ENCODE assay signal across 26 mouse cellular contexts in the genomic region with DNA sequence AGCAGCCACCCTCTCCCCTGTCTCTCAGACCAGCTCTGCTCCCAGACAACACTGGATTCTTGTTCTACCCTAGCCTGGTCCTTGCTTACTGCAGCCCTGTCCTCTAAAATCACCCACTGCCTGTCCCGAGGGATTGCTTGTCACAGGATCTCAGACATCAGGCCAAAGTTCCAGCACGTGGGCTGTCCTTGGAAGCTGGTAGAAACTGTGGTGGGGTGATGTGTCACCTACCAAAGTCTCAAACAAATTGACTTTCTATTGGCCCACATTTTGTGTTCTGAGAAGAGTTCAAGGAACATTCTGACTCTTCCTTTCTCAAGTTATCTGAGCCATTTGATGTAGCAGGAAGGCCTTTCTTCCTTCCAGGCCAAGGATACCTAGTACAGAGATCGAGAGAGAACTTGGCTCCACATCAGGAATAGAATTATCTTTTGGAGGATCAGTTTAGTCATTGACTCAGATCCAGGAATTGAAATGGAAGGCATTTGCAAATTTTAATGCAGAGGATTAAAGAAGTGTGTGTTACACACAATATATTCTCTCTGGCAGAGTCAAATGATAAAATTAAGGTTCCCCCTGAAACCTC. TPM values are rescaled to one million over a fixed set of nuclear protein-coding genes. Genes with fewer than 3 reads are reported as not detected.
DNase-seq lines count a peak whose midpoint lies in the region; TF ChIP-seq lines count a peak whose summit lies in the region.
"Had no signal": no experiment of that assay in that cellular context is flagged by ENCODE, and none has a peak within 500 bp of the region (broad histone marks: within the 10 kb centered on the region; RNA-seq: fewer than 3 reads in every experiment).

No protein-coding gene starts in this region.

- intact Hi-C loops in left cerebral cortex, adult 2 months (cut with DNase I), result loop anchor here (2.0 kb wide), 2 partner anchors 40 to 48 kb away; no protein-coding TSS in a partner anchor

- no peak overlapping the region for H3K4me3 ChIP-seq in left cerebral cortex, adult 2 months
- H3K4me3 ChIP-seq: embryonic facial prominence, embryonic 10.5 days; forebrain, embryonic 15.5 days; hindbrain, embryonic 10.5 days; limb, embryonic 12.5 days; lung, embryonic 15.5 days; midbrain, embryonic 12.5 days had no signal

- TF ChIP-seq CTCF in left cerebral cortex, adult 2 months (IDR thresholded peaks at IDR 0.05), result no peak

- peak overlapping the region; percentile 86 for H3K27ac ChIP-seq in left cerebral cortex, adult 2 months
- H3K27ac ChIP-seq: embryonic facial prominence, embryonic 10.5 days; forebrain, embryonic 15.5 days; hindbrain, embryonic 10.5 days; hindbrain, postnatal 0 days; limb, embryonic 12.5 days; liver, embryonic 14.5 days; lung, embryonic 15.5 days; midbrain, embryonic 12.5 days had no signal

- peak; percentile 49 for DNase-seq in adrenal gland, adult 2 months
- no peak for DNase-seq in adrenal gland, adult 18-20 months (ENCODE audit: low spot score in 2 of 2)
- DNase-seq in left cerebral cortex, adult 2 months (ENCODE audit: extremely low spot score in 1 of 2, low spot score in 2 of 2), result no peak
- no peak for DNase-seq in left cerebral cortex, adult 9 months (ENCODE audit: low spot score in 2 of 2)
- DNase-seq in lung, postnatal 36 days, result peak; percentile 27
- no peak for DNase-seq in lung, postnatal 14 days
- DNase-seq in thymus, postnatal 14 days, result no peak
- no peak for DNase-seq in kidney, adult 18-20 months
- DNase-seq: cerebellum, adult 11 months; cerebellum, adult 9-11 months; gastrocnemius, postnatal 36 days; kidney, postnatal 25 days had no signal

RNA-seq across cellular contexts. Expression of a gene that starts 9.9 kb away (rescaled TPM):
- total RNA-seq in adrenal gland, adult 2 months (2021), result 1 to 10 TPM in 1 of 2 experiments, under 1 TPM in 1; 0.78 to 1.5 TPM
- 0.17 and 0.20 TPM in 2 replicates for polyA plus RNA-seq in adrenal gland, adult 2 months (2012; rRNA removed)
- 1 to 10 TPM; 1.0 to 2.3 TPM for total RNA-seq in adrenal gland, adult 18-20 months (2021)
- total RNA-seq in left cerebral cortex, adult 2 months (2021), result 1 to 10 TPM in 1 of 2 experiments, under 1 TPM in 1; 0.42 to 1.1 TPM
- total RNA-seq: gastrocnemius, adult 18-20 months; gastrocnemius, postnatal 36 days had no signal
- polyA plus RNA-seq: embryonic facial prominence, embryonic 10.5 days; forebrain, embryonic 15.5 days; hindbrain, embryonic 10.5 days; hindbrain, postnatal 0 days; kidney, embryonic 14.5 days; limb, embryonic 12.5 days; lung, embryonic 15.5 days; midbrain, embryonic 12.5 days had no signal

RNA-seq across cellular contexts. Expression of a gene that starts 51.3 kb away (rescaled TPM):
- total RNA-seq in adrenal gland, adult 2 months (2021), result not detected
- polyA plus RNA-seq in adrenal gland, adult 2 months (2012; rRNA removed), result not detected in 2 replicates
- under 1 TPM in 1 of 2 experiments, not detected in 1; 0.29 TPM for total RNA-seq in adrenal gland, adult 18-20 months (2021)
- under 1 TPM; 0.44 to 0.50 TPM for total RNA-seq in left cerebral cortex, adult 2 months (2021)
- total RNA-seq: common myeloid progenitor, adult 5-6 weeks; gastrocnemius, adult 18-20 months; gastrocnemius, postnatal 36 days; heart, adult 8-10 months; hindbrain, postnatal 0 days; megakaryocyte progenitor cell, adult 5-6 weeks had no signal
- polyA plus RNA-seq: embryonic facial prominence, embryonic 10.5 days; hindbrain, embryonic 10.5 days; kidney, embryonic 14.5 days; limb, embryonic 12.5 days; midbrain, embryonic 12.5 days; urinary bladder, adult 2 months had no signal

Comparison
In these comparisons a context has a peak if more than half of its experiments do, and no peak if none do; other contexts are left out.
1. DNase-seq: peak in adrenal gland, adult 2 months (single experiment) and lung, postnatal 36 days (single experiment); none in adrenal gland, adult 18-20 months (0 of 2), left cerebral cortex, adult 2 months (0 of 2), left cerebral cortex, adult 9 months (0 of 2), lung, postnatal 14 days (single experiment), thymus, postnatal 14 days (single experiment) and kidney, adult 18-20 months (single experiment).